ENCODE assay signal across 17 mouse cellular contexts in the genomic region with DNA sequence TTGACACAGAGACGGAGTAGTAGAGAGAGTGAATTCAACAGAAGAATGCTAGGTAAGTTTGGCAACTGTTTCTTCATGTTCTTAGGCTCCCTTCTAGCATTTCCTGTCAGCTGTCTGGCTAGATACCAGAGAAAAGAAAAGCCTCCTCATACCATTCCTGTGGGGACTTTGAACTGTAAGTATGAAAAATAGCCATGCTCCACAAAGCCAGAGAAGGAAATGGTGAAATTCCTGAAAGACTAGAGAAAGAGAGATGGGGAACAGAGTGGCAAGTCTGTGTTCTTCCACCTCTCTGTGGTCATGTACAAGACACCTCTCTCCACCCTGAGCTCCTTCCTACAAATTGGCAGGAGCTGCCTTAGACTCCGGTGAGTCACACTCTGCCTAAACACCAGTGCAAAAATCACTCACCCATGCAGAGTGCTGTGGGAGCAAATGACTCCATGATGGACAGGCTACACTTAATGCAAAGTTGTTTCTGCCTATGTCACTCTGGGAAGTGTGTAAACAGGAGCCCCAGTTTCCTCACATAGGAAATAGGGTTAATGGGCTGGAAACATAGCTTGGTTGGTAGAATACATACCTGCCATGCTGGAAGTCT.
A peak's percentile ranks its signal among the peaks of the same experiment; 100 is the strongest.
DNase-seq lines count a peak whose midpoint lies in the region; ATAC-seq and TF ChIP-seq lines count a peak whose summit lies in the region.
"Had no signal": no experiment of that assay in that cellular context is flagged by ENCODE, and none has a peak within 500 bp of the region (broad histone marks: within the 10 kb centered on the region; RNA-seq: fewer than 3 reads in every experiment).

No protein-coding gene starts in this region.

- no peak overlapping the region for H3K4me3 ChIP-seq in lung, embryonic 16.5 days (ENCODE audit: low read length)
- H3K4me3 ChIP-seq in embryonic fibroblast, embryonic 13.5 days (ENCODE audit: insufficient read depth, low read length): no peak overlapping the region
- no peak overlapping the region for H3K4me3 ChIP-seq in intestine, embryonic 15.5 days (replicated peaks)
- no peak overlapping the region for H3K4me3 ChIP-seq in liver, embryonic 12.5 days
- H3K4me3 ChIP-seq: limb, embryonic 15.5 days; midbrain, embryonic 12.5 days; neural tube, embryonic 12.5 days had no signal

- H3K9me3 ChIP-seq in lung, embryonic 16.5 days (ENCODE audit: control insufficient read depth, low read length): no peaks in the 10 kb centered on the region
- H3K9me3 ChIP-seq in intestine, embryonic 15.5 days: no peaks in the 10 kb centered on the region
- H3K9me3 ChIP-seq in liver, embryonic 12.5 days (replicated peaks): no peaks in the 10 kb centered on the region
- H3K9me3 ChIP-seq: limb, embryonic 15.5 days; midbrain, embryonic 12.5 days; neural tube, embryonic 12.5 days had no signal

- WGBS in lung, embryonic 16.5 days: 48% methylated on average over 2 of the region's 2 CpGs
- WGBS in intestine, embryonic 15.5 days: 70% methylated on average over 2 of the region's 2 CpGs
- 67% methylated on average over 2 of the region's 2 CpGs for WGBS in liver, embryonic 12.5 days (ENCODE audit: insufficient replicate concordance)

- H3K27me3 ChIP-seq in lung, embryonic 16.5 days (ENCODE audit: control insufficient read depth, insufficient read depth, low read depth, low read length): no peaks in the 10 kb centered on the region
- H3K27me3 ChIP-seq in intestine, embryonic 15.5 days (replicated peaks): no peaks in the 10 kb centered on the region
- no peaks in the 10 kb centered on the region for H3K27me3 ChIP-seq in liver, embryonic 12.5 days (replicated peaks)
- H3K27me3 ChIP-seq: limb, embryonic 15.5 days; midbrain, embryonic 12.5 days; neural tube, embryonic 12.5 days had no signal

- H3K9ac ChIP-seq in lung, embryonic 16.5 days (ENCODE audit: low read length): no peak overlapping the region
- H3K9ac ChIP-seq in intestine, embryonic 15.5 days: no peak overlapping the region
- no peak overlapping the region for H3K9ac ChIP-seq in liver, embryonic 12.5 days
- H3K9ac ChIP-seq: limb, embryonic 15.5 days; midbrain, embryonic 12.5 days; neural tube, embryonic 12.5 days had no signal

- H3K4me2 ChIP-seq in lung, embryonic 16.5 days (ENCODE audit: low read depth, low read length): no peak overlapping the region
- no peak overlapping the region for H3K4me2 ChIP-seq in intestine, embryonic 15.5 days (replicated peaks)
- H3K4me2 ChIP-seq in liver, embryonic 12.5 days: no peak overlapping the region
- H3K4me2 ChIP-seq: limb, embryonic 15.5 days; midbrain, embryonic 12.5 days; neural tube, embryonic 12.5 days had no signal

- TF ChIP-seq CTCF in embryonic fibroblast, embryonic 13.5 days (IDR thresholded peaks at IDR 0.05; ENCODE audit: borderline replicate concordance, insufficient read depth, low read length): no peak

- TF ChIP-seq POLR2A in embryonic fibroblast, embryonic 13.5 days (IDR thresholded peaks at IDR 0.05; ENCODE audit: low read depth, low read length): no peak

- 0 out of 2 replicates have a peak, but pooled peaks have one; percentile 20 for ATAC-seq in lung, embryonic 16.5 days (ENCODE audit: low read depth)
- ATAC-seq in intestine, embryonic 15.5 days: no peak
- ATAC-seq in liver, embryonic 12.5 days: no peak
- ATAC-seq: forebrain, embryonic 14.5 days had no signal

- H3K36me3 ChIP-seq in lung, embryonic 16.5 days (ENCODE audit: control insufficient read depth, insufficient read depth, low read length): no peaks in the 10 kb centered on the region
- H3K36me3 ChIP-seq in intestine, embryonic 15.5 days: no peaks in the 10 kb centered on the region
- no peaks in the 10 kb centered on the region for H3K36me3 ChIP-seq in liver, embryonic 12.5 days
- H3K36me3 ChIP-seq: limb, embryonic 15.5 days; midbrain, embryonic 12.5 days; neural tube, embryonic 12.5 days had no signal

- H3K27ac ChIP-seq in lung, embryonic 16.5 days (ENCODE audit: low read length): no peak overlapping the region
- H3K27ac ChIP-seq in embryonic fibroblast, embryonic 13.5 days (ENCODE audit: insufficient read depth, low read length): peak overlapping the region; percentile 62
- no peak overlapping the region for H3K27ac ChIP-seq in intestine, embryonic 15.5 days
- no peak overlapping the region for H3K27ac ChIP-seq in liver, embryonic 12.5 days
- H3K27ac ChIP-seq: limb, embryonic 15.5 days; midbrain, embryonic 12.5 days; neural tube, embryonic 12.5 days; stomach, postnatal 0 days had no signal

- DNase-seq in kidney, adult 9 months: peak; percentile 25
- DNase-seq in kidney, adult 11 months: no peak
- no peak for DNase-seq in lung, postnatal 36 days
- DNase-seq: adrenal gland, postnatal 14 days; cerebellum, adult 11-12 months; cerebellum, postnatal 25 days; gastrocnemius, postnatal 25 days; right cerebral cortex, postnatal 4 days had no signal

- H3K4me1 ChIP-seq in lung, embryonic 16.5 days (replicated peaks; ENCODE audit: control insufficient read depth, insufficient read depth, low read length): no peaks in the 10 kb centered on the region; the same call in 1 of the 2 replicates
- H3K4me1 ChIP-seq in embryonic fibroblast, embryonic 13.5 days (ENCODE audit: control insufficient read depth, insufficient read depth, low read length): peaks cover 9% of the 10 kb centered on the region
- H3K4me1 ChIP-seq in intestine, embryonic 15.5 days (replicated peaks): no peaks in the 10 kb centered on the region
- H3K4me1 ChIP-seq in liver, embryonic 12.5 days: no peaks in the 10 kb centered on the region
- H3K4me1 ChIP-seq: midbrain, embryonic 12.5 days; neural tube, embryonic 12.5 days had no signal
